Mouse (Mus musculus): ENCODE measurements around the gene Hsp90ab1.

DNA sequence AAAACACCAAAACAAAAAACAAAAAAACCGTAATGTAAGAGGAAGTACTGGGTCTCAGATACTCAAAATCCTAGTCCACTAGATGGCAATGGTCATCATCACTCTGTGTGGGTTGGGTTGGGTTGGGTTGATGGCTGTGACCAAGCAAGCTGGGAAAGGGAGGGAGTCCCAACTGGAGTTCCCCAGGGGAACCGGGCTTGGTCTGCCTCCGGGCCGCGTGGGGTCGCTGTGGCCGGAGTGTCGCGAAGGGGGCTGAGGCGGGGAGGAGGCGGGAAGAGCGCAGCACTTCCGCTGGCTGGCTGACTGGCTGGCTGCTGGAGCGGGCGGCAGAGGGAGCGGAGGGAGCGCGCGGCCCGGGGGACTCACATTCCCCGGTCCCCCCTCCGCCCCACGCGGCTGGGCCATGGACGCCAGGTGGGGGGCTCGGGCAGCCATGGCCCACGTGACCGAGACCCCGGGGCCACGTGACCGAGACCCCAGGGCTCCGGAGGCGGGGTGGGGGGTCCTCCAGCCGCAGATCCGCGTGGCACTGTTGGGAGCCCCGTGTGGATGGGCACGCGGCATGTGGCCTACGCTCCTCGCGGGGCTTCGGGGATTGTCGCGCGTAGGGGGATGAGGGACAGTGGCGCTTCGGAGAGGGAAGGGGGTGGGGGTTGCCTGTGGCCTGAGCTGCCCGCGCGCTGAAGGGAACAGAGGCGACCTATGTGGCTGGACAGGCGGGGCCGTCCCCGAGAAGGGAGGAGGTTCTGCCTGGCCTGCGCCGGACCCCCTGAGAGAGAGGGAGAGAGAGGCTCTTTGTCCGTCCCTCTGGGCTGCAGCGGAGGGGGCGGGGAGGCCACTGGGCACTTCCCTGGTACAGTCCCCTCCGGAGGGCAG, 9.2 kb downstream of the Hsp90ab1 start, which contains the start of gene Slc35b2:
- TF ChIP-seq POLR2A (IDR thresholded peaks at IDR 0.05; ENCODE audit: insufficient read depth, low read depth, low read length) (peak; percentile 75), CTCF (IDR thresholded peaks at IDR 0.05) (peak; percentile 95), EP300 (IDR thresholded peaks at IDR 0.05; ENCODE audit: insufficient read depth, low read depth, low read length) (peak; percentile 83)
